Mouse (Mus musculus): ENCODE measurements around the gene Tctn3.
A peak's percentile ranks its signal among the peaks of the same experiment; 100 is the strongest.

The Tctn3 gene

DNA sequence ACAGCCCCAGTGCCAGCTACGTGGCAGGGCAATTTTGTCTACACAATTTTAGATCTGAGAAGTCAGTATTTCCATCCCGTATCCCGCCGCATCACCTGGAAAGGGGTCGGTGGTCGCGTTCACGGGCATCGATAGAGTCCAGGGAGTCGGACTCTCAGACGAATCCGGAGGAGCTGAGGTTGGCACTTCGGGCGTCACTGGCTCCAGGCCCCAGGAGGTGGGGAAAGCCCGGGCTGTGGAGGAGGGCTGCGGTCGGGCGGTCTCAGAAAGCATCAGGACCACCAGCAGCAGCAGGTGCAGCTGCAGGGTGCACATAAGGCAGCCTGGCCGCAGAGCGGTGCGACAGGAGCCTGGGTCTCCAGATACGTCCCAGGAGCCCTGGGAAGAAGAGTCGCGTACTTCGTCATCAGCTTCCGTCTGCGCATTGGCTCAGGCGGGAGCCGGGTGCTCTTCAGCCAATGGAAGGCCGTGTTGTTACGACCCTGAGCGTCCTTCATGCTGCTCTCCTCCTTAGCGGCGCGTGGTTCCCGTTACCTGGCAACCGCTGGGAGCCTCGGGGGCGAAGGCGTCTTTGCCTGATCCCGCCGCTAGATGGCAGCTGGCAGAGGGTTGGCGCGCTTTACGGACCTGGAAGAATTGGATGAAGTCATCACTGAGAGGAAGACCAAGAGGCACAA is at the start of gene Tctn3, which contains the start of gene Entpd1:
Gene Tctn3 (minus strand): TSS at position 404 of the 677 bp plus-strand sequence.
Gene Entpd1 (plus strand): TSS at position 537 of the 677 bp plus-strand sequence.
- peak; percentile 93 to 97 for DNase-seq (ENCODE audit: low spot score in 2 of 2)

DNA sequence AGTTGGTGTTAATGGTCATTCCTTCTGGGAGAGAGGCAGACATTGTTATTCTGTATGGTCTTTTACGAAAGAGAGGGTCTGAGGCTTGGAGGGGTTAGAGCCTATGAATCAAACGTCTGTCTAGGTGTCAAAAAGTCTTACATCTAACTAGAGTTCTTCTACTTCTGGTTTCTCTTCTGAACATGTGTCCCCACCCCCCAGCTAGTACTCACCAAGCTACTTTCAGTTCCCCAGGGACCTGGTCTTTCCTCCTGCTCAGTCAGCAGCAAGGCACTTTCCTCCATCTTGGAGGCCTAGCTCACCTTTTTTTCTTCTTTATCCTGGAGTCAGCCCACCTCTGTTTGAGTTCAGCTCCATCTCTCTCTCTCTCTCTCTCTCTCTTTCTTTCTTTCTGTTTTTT is 49.1 kb upstream of the Tctn3 start:
- DNase-seq (ENCODE audit: low spot score in 2 of 2), result no peak

DNA sequence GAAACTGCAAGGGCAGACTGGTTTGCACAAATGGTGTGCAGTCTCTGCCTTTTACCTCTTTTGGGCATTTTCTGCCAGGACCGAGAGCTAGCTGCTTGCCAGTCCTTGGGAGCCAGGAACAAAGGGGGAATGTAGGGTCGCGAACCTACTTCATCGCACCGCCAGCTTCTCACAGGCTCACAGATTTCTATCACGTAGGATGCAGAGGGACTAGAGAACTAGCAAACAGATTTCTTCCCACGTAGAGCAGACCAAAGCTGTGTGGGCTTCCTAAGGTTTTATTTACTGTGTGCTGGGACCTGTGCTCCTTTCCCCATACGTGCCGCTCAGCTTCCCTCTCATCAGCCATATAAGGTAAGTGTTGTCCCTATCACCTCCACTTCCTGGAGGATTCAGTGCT is 48.5 kb upstream of the Tctn3 start:
- no peak for DNase-seq (ENCODE audit: low spot score in 2 of 2)

DNA sequence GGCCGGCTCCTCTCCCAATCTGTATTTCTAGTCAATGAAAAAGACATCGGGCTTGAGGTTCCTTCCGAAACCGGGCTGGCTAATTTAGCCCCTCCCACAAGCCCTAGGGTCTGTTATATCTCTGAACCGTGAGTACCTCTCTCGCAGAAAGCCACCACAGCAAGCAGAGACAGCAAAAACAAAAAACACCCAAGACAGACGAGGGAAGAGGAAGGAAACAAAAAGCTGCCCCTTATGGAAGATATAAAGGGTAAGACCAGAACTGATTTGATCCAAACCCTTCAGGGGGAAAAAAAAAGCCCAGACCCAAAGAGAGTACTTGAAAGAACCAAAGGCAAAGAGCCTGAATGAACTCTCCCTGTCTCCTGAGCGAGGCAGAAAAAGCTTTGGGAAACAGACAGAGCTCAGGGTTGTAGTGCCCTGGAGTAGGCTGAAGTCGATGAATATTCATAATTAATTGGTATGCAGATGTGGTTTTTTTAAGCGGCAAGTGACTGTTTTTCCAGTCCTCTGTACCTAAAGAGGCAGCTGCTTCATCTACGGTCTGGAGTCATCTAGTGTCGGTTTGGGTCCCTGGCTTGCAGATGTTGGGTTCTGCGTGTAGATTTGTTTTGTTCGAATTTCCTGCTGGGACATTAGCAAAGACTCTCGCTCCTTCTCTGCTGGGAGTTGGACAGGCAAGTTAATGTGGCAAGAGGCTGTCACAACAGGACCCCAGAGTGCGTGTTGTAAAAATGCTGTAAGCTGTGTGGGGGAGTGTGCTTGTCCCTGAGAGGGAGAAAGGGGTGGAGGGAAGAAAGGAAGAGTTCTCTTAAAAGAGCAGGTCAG is 47.8 kb upstream of the Tctn3 start:
- peak in 1 of 2 experiments; percentile 20 for DNase-seq (ENCODE audit: low spot score in 2 of 2)

DNA sequence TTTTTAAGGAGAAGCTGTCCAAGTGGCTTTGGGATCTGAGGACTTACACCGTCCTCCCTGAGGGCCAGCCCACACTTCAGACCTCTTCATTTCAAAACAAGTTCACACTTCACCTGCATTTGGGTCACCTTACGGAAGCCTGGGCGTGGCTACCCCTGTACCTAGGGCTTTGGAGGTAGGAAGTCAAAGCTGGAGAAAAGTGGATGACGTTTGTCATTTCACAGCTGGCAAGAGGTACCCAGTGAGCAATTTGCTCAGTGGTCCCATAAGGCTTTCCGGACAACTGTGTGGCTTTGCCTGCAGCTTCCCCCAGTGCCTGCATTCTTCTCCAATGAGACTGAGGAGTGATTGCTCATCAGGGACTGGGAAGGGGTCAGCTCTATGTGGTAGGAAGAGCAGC is 46.9 kb upstream of the Tctn3 start:
- DNase-seq (ENCODE audit: low spot score in 2 of 2), result no peak

DNA sequence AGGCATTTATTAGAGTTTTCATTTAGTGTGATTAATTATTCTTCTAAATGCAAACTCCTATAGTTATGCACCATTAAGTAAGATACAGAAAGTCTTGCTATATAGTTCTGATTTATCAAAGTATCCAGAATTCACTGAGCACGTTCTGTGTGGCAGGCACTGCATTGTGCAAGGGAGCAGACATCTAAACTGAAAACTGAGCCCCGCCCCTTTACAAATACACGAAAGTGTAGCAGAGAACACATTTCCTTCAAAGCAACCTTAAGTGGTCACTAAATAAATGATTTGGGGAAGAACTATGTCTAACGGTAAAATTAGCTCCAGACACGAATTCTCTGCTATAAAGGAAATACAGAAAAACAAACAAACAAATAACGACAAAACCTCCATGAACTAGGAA is 46.2 kb upstream of the Tctn3 start:
- DNase-seq (ENCODE audit: low spot score in 2 of 2), result no peak

DNA sequence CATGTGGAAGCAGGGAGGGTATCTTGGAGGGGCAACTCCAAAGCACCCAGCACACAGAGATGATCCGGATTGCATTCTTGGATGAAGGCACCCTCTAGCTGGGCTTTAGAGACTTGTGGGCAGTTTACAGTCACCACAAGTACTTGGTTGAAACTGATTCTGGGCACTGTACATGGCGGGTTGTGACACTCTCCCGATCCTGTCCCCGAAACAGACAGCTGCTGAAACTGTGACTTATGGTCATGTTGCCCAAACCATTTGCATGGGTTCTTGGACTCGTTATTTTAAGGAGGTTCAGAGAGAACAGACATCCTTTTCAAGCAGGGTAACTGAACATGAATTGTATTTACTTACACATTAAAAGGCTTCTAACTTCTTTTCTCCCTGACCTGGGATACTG is 44.2 kb upstream of the Tctn3 start:
- DNase-seq (ENCODE audit: low spot score in 2 of 2), result no peak

DNA sequence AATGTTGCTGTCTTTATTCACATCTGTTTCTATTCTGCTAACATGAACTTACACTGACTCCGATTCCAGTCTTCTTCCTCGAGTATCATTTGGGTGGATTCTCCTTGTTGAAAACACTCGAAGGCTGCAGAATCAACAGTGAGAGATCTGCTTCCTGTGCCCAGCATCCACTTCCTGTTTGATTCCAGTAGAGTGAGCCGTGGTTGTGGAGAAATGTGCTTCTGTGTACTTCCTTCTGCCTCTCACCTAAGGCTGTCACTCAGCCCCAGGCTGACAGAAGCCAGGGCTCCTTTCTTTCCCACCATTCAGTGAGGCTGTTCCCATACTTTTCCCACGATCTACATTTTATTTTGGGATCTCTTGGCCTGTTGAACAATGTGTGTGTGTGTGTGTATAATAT is 38.1 kb upstream of the Tctn3 start:
- no peak for DNase-seq (ENCODE audit: low spot score in 2 of 2)

DNA sequence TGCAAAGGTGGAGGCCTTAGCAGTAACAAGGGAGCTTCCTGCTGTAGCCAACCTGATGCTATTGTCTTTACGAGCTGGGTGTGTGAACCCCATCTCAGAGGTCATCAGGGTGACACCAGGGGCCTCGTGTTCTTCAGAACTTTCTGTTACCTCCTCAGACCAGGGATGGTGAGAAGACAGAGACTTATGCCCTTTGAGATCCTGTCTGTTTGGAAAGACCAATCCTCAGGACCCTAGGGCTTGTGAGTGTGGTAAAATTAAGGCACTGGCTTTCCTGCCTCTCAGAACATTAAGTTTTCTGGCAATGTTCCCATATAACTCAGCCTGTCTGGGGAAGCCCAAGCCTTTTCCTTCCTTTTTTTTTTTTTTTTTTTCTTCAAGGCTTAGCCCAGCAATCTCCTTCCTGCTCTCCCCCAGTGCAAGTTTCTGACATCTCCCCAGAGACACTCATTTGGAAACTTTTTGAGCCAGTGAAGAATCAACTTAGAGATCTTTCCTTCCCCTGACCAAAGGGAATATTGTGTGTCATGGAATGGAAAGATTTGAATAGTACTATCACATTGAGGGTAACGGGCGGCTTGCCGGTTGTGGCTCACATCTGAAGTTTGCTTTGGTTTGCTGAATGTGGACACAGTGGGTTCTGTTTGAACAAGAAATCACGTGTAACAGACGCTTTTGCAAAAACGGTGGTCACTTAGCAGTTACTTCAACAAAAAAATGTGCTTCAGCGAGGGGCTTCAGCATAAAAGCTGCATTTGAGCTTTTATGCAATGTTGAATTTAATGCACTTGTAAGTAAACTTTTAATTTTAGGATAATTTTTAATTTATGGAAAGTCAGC is 35.5 kb upstream of the Tctn3 start:
- no peak for DNase-seq (ENCODE audit: low spot score in 2 of 2)

DNA sequence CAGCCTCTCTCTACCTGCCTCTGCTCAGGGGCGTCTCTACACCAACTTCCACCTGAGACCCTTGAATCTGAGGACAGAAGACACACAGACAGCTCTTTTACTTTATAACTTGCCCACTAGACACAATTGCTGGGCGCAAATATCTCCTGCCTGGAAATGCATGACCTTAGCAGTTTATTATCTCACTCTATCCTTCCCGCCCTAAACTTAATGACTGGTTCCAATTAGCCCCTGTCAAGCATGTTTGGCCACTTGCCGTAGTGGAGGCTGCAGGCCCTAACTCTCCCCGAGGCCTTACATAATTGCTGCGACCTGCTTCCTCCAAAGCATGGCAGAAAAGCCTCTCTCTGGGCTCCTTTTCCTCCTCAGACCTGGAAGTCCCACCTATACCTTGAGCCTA is 34.3 kb upstream of the Tctn3 start:
- no peak for DNase-seq (ENCODE audit: low spot score in 2 of 2)

DNA sequence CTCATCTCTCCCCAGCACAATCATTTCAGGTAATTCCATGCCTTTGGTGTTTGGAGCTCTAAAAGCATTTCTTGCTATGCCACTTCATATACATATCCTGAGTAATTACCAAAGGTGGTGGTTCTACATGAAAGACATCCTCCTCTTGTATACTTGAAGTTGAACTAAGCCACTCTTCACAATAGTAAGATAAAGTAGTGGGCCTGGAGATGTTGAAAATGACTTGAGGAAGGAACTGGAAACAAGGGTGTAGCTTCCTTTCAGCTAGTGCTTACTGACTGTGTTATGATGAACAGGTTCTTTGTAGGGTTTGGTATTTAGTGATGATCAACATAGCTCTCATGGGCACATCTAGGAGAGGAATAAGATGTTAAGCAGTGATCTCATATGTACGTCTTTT is 31.8 kb upstream of the Tctn3 start:
- DNase-seq (ENCODE audit: low spot score in 2 of 2), result no peak

DNA sequence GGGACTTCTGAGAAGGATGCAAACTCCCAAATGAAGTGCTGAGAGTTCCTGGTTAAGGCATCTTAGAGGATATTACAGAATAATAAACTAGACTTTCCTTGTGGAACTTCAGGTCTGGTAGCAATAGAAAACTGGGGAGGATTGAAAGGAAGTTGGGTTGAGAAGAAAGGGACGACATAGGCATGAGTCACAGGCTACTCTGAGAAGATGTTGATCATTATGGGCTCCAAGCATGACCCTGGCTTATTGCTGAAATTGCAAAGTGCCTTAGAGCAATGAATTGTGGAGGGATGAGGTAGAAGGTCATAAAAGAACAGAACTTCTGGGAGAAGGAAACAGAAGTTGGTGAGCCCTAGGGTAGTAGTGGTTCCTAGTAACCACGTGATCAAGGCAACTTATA is 28.8 kb upstream of the Tctn3 start:
- DNase-seq (ENCODE audit: low spot score in 2 of 2), result no peak

DNA sequence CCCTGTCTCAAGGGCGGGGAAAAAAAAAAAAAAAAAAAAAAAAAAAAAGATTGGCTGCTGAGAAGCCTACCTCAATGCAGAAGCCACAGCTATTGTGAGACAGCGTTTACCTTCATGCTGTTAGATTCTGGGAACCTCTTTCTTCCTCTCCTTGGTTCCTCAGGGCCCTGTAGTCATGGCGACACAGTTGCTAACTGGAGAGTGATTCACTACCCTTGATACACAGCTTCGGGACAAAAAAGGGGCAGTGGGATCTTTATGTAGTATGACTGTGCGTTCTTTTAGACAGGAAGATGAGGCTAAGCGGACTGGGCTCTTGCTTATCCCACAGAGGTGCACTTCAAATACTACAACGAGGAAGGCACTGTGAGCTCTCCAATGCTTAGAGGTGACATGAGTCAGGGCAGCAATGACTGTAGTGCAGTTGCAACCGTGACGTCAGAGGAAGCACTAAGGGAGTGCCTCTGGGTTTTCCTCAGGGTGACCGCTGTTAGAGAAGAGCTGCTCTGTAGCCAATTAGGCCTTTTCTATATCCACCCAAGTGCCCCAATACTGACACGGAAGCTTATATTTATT is 27.8 kb upstream of the Tctn3 start:
- DNase-seq (ENCODE audit: low spot score in 2 of 2), result no peak

DNA sequence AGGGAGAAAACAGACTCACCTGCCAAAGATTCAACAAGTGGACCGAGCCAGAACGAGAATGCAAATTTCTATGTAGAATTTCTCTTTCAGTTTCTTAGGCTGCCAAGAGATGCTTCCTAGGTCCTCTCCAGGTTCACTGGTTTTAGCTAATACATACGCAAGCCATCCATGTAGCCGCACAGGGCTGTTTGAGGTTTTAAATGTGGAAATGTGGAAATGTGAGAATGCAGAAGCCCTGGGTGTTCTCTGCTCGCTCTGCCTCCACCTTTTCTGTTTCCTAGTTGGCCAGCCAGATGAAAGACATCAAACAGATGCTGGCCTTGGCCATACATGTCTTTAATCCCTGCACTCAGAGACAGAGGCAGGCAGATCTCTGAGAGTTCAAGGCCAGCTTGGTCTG is 26.5 kb upstream of the Tctn3 start:
- DNase-seq (ENCODE audit: low spot score in 2 of 2), result no peak

DNA sequence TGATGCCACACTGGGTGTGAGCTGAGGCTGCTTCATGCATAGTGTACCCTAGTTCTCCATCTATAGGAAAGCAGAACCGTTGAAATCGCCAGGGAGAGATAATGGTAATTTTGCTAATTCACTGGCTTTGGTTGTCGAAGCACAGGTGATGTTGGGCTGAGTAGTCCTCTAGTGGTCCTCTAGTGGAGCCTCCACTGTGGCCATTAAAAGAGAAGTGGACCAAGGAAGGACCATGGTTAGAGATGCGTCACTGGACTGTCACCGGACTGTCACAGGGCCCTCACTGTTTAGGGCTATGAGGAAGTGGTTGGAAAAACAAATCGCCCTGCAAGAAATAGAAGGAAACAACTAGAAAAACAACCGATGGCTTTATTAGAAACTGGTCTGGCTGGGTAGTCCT is 25.6 kb upstream of the Tctn3 start:
- no peak for DNase-seq (ENCODE audit: low spot score in 2 of 2)

DNA sequence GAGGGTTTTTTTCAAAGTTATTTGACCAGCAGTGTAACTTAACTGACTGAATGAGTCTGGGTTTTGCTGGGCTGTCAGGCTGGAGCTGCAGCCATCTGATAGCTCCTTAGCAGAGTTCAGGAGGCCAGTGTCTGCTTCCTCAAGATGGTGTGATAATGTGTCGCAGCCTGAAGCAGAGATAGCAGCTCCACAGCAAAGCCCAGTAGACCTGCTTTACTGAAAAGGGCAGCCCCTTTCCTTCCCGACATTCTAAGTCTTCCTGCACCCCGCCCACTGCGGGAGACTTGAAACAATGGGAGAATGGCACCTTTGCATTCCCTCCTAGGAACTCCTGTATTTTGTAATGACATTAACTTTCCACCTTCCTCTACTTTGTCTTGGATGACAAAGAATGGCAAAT is 25.1 kb upstream of the Tctn3 start:
- DNase-seq (ENCODE audit: low spot score in 2 of 2), result no peak

DNA sequence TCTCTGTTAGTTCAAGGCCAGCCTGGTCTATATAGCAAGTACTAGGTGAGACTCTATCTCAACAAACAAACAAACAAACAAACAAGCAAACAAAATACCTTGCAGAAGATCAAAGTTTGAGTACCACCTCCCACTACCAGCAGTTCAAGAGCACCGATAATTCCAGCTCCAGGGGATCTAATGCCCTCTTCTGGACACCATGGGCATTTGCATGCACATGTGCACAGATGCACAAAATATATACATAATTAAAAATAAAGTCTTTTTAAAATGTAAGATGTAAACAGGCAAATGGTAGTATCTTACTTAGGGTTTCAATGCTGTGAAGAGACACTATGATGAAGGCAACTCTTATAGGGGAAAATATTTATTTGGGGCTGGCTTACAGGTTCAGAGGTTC is 21.1 kb upstream of the Tctn3 start:
- no peak for DNase-seq (ENCODE audit: low spot score in 2 of 2)

DNA sequence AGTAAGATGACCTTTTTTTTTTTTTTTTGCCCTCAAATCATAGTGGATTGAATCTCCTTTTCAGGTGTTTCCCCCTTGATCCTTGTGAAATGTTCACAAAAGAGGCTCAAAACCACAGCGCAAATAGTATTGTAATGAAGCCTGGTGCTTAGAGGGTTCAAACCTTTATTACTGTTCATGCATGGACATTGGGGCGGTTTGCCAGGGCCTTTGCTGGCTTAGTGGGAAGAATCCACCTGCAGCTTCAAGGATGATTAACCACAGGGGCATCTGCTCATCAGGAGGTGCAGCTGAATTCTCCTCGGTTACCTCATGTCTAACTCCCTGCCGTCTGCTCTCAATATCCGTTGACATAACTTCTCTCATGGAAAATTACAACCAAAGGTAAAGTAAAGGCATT is 20.6 kb upstream of the Tctn3 start:
- DNase-seq (ENCODE audit: low spot score in 2 of 2), result no peak

DNA sequence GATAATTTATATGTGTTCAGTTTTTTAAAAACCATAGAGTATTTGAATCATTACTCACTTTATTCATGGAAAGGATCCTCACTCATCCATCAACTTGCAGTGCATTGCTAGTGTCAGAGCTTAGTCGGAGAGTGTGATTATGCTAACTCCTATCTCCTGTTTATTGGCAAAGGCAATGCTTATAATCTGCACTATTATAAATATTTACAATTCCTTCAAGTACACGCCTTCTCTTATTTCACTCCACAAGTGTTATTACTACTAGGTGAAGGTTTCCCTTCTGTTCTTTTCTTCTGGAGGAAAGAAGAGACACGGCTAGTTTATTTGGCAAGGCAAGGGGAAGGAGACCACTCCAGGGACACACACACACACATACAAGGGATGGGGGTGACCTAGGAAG is 20.2 kb upstream of the Tctn3 start:
- DNase-seq (ENCODE audit: low spot score in 2 of 2), result no peak

DNA sequence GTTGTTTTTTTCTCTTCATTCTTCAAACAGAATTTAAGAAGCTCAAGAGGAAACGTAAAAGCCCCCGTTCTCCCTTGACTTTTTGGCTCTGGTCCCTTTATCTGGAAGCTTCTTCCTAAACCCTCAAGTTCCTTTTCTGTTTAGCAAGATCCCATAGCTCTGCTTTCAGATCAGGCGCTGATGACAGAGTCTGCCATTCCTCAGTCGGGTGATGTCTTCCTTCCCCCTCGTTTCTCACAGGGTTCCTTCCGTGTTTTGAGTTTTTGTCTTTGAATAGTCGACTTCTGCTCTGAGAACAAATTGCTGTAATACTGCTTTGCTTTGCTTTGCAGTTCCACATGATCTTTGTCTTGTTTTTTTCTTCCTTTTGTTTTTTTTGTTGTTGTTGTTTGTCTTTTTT is 18.6 kb upstream of the Tctn3 start:
- DNase-seq (ENCODE audit: low spot score in 2 of 2), result peak; percentile 31 to 50

DNA sequence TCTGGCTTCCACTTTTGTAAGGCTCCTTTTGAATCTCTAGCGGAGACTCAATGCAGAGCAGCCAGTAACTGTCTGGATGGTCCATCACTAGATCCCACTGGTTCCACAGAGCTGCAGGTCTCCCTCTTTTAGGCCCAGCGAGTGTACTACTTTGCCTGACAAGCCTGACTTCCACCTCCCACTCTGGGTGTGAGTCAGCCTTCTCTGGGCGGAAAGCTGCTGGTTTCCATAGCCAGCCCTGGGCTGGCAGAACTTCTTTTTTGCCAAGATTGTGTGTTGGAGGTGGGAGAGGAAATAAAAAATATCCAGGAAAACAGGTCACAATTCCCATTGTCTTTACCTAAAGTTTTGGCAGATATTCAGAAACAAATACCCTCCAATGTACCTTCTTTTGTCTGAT is 18.1 kb upstream of the Tctn3 start:
- DNase-seq (ENCODE audit: low spot score in 2 of 2), result peak in 1 of 2 experiments; percentile 78

DNA sequence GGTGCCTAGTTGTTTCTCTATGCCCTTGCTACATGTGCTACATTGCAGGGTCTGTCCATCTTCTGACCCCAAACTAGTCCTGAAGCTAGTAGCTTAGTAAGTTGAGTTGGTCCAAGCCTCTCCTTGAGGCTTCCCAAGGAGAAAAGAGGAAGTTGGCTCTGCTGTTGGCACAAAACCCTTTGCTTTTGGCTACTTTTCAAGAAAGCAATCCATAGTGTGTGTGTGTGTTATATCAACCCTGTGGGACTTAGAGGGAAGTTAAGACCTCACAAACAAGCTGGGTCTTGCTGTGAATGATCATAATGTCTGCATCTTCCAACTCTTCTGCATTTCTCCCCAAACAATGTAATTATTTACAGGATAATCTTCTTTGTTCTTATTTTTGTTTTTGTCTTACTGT is 16.9 kb upstream of the Tctn3 start:
- DNase-seq (ENCODE audit: low spot score in 2 of 2), result no peak
